Mouse (Mus musculus) telencephalon, adult 2 months (tissue): ENCODE measurements at regions not wholly inside any gene's neighbourhood (a gene's known extent, or its start where the extent isn't known, plus 50 kb on each side); places are given as distances from the start of the nearest gene placed in this dataset.

Source experiments
- DNase-seq: peaks from one replicate; pipeline ENCODE4 v3.0.0-alpha.2; 2011; ENCODE audit warnings: low read depth, low spot score

GRCm38 (mm10) chr3:124849915-124850314 lies 269.0 kb upstream of the 1700003H04Rik start:
- DNase-seq: no peak

GRCm38 (mm10) chr3:124820586-124820985 lies 239.7 kb upstream of the 1700003H04Rik start:
- peak; percentile 51 for DNase-seq

- DNase-seq: no peak
Observed at GRCm38 (mm10) chr3:124806891-124807290, 226.0 kb upstream of the 1700003H04Rik start.

DNA sequence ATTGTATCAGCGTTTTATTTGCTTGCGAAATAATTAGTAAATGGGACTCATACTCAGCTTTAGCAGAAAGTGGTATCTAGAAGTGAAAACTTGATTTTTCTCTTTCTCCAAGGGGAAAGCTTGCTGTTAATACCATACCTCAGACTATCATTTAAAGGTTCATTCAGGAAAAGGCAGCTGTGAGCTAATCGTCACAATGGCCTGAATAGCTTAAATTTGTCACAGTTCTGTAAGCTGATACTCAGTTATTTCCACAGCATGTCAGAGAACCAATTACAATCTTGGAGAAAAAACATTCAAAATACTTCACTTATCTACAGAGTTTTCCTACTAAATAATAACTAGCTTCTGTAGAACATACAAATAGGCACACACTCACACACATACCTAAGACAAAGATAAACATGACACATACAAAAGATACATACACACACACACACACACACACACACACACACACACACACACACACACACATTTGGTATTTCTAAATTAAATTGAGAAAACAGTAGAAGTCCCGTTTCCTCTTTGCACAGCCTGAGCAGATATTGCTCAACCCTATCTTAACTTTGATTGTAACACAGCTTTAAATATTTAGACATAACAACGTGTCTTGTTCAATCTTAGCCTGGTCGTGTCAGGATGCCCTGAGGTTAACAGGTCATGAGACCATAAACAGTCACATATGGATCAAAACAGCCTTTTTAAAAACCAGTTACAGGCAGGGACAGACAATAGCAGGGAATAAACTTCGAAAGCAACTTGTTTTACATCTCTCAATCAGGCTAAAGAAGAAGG lies 208.5 kb upstream of the 1700003H04Rik start:
- DNase-seq: no peak

- no peak for DNase-seq
Observed at GRCm38 (mm10) chr3:124788181-124788580, 207.3 kb upstream of the 1700003H04Rik start.

DNA sequence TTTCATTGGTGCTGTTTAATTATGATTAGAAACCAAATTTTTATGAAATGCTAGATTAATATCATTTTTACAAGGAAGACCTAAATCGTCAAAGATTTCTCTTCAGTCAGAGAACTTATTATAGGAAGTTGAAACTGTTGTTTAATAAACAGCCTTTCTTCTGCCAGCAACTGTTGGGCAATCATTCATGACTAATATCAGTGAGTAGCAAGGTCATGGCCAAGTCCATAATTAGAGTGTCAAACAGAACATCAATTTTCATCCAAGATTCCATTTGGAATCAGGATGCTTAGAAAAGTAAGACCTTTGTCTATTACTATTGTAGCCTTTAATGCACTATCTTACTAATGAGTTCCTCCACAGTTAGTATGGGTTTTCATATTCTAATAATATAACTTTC lies 189.4 kb upstream of the 1700003H04Rik start:
- no peak for DNase-seq

GRCm38 (mm10) chr3:124769252-124769651 lies 188.4 kb upstream of the 1700003H04Rik start:
- DNase-seq: no peak

- DNase-seq: no peak
Observed at GRCm38 (mm10) chr3:124755693-124756435, 175.0 kb upstream of the 1700003H04Rik start.

DNA sequence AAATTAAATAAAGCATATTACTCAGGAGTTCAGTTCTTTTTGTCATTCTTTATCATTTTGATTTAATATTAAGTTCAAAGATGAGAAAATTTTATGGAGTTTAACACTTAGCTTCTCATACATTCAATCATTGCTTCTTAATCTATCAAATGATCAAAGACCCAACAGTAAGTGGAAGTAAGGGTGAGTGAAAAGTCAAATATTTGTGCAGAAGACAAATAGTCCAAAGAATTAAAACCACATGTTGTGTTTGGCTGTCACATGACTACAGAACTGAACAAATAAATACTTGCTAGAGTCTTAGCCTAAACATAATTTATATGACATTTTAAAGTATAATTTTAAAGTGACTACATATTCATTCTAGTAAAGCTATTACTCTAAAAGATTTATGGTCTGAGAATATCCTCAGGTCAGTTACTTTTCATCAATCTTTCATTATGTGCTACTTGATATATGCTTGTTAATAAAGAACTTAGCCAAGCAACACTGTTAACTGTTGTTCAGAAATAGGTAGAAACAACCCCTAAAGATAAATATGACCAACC lies 171.7 kb upstream of the 1700003H04Rik start:
- DNase-seq: no peak

GRCm38 (mm10) chr3:124749314-124749713 lies 168.4 kb upstream of the 1700003H04Rik start:
- DNase-seq: no peak

DNA sequence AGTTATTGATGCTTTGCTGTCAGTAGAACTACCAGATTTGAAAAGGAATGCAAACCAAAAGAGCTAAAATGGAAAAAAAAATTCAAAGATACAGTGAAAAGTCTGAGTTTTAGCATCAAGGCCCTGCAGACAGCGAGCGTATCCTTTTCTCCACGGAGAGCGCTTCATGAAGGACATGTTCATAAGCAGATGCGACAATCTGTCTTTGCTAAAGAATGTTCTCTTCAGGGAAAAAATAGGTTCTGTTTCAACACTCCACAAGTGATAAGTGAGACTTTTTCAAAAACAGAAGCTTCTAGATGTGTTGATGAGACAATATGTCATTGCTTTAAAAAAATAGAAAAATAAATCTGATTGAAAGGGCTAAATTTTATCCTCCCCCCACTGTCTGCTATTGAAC lies 147.4 kb upstream of the 1700003H04Rik start:
- peak; percentile 49 for DNase-seq

DNA sequence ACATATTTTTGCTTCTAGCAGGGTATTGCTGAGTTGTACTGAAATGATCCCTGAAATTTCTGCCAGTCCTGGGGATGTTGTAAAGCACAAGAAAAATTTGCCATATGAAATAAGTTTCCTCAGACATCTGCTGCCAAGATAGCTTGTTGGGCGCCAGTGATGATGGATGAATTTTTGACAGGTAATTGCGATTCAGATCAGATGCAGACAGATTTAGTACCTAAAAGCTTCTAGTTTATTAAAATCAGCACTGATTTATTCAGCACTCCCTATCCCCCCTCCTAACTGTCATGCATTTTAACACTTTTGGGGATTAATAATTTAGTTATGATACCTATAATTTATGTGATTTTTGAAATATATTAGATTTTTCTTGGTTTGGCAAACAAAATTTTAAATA lies 131.3 kb upstream of the 1700003H04Rik start:
- peak; percentile 9 for DNase-seq

- no peak for DNase-seq
Observed at GRCm38 (mm10) chr3:124673551-124673950, 92.7 kb upstream of the 1700003H04Rik start.

GRCm38 (mm10) chr3:124658153-124658552 lies 77.3 kb upstream of the 1700003H04Rik start:
- no peak for DNase-seq

- no peak for DNase-seq
Observed at GRCm38 (mm10) chr3:124633372-124633771, 52.5 kb upstream of the 1700003H04Rik start.
